Mouse (Mus musculus) small intestine, adult 2 months (tissue): ENCODE measurements around the gene Sulf2.

Experiments used
- CTCF ChIP-seq: fragments of 200-500 bp; IDR thresholded peaks from 2 replicates; pipeline ENCODE4 v1.5.1; 2012; ENCODE audit warnings: low read depth, mild to moderate bottlenecking, control low read depth, inconsistent platforms, low read length, moderate library complexity, mixed read lengths; ENCODE audit not compliant: insufficient replicate concordance, insufficient read length; ENCODE audit errors: extremely low read depth
- POLR2A ChIP-seq: fragments of 200-500 bp; IDR thresholded peaks from 2 replicates; pipeline ENCODE4 v1.6.1; 2012; ENCODE audit warnings: low read depth, mild to moderate bottlenecking, control low read depth, inconsistent platforms, low read length, moderate library complexity

DNA sequence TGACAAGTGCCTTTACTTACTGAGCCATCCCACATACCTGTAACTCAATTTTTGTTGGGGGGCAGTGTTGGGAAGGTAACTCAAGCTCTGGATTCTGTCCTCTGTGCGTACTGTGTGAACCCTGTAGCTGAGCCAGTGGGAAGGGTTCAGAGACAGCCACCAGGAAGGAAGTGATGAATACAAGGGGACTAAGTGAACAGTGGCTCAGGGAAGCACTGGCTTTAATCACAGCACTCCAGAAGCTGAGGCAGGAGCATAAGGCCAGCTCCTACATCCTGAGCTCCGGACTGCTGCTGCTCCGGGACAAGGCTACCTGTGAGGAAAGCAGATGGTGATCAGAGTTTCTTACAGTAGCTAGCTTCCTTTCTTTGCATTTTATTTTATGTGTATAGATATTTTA is 131.4 kb downstream of the Sulf2 start:
- TF ChIP-seq CTCF (no peak), POLR2A (no peak)
